Mouse (Mus musculus) large intestine, adult 2 months (tissue): ENCODE results near the gene Zbtb9. TPM values are rescaled to one million over a fixed set of nuclear protein-coding genes. Genes with fewer than 3 reads are reported as not detected.

Experiments used
- polyA plus RNA-seq: library from polyadenylated mRNA; depleted of rRNA; stranded (reverse); fragments of >200 nt; gene quantifications from 2 replicates; pipeline ENCODE4 v1.2.3, GENCODE M21; 2012; rRNA removed

Gene Zbtb9
- polyA plus RNA-seq, 1 experiment = 8.3 TPM

Other genes starting within 250 kb of the Zbtb9 start
- 23.6 and 25.8 TPM in 2 replicates for gene Bnip1, start 192.1 kb upstream of the Zbtb9 start, polyA plus RNA-seq
- not detected in 2 replicates for gene Nkx2-5, start 128.2 kb upstream of the Zbtb9 start, polyA plus RNA-seq
- gene Kifc5b, start 56.1 kb upstream of the Zbtb9 start, polyA plus RNA-seq = 7.3 and 8.5 TPM in 2 replicates
- 36.2 and 38.6 TPM in 2 replicates for gene Phf1, start 40.1 kb upstream of the Zbtb9 start, polyA plus RNA-seq
- 148 and 177 TPM in 2 replicates for gene Cuta, start 33.6 kb upstream of the Zbtb9 start, polyA plus RNA-seq
- gene Syngap1, start 31.9 kb upstream of the Zbtb9 start, polyA plus RNA-seq = 4.0 and 7.5 TPM in 2 replicates
- gene Bak1, start 55.8 kb downstream of the Zbtb9 start, polyA plus RNA-seq = 289 and 292 TPM in 2 replicates
- 27.6 and 42.0 TPM in 2 replicates for gene Itpr3, start 84.1 kb downstream of the Zbtb9 start, polyA plus RNA-seq
- 156 and 165 TPM in 2 replicates for gene Uqcc2, start 160.7 kb downstream of the Zbtb9 start, polyA plus RNA-seq
- gene Ip6k3, start 194.6 kb downstream of the Zbtb9 start, polyA plus RNA-seq = 0.09 and 0.14 TPM in 2 replicates
- 49.6 and 59.5 TPM in 2 replicates for gene Lemd2, start 231.3 kb downstream of the Zbtb9 start, polyA plus RNA-seq